Mouse (Mus musculus): ENCODE data around the gene Snx6. TPM values are rescaled to one million over a fixed set of nuclear protein-coding genes. Genes with fewer than 3 reads are reported as not detected.
"Not testable (repeated sequence)": the region's sequence is repeated elsewhere in the genome, so short reads cannot be mapped to it uniquely, and the experiment has no call there.

Snx6 gene
- polyA plus RNA-seq, 1 experiment from 2014 or later, result 44.0 TPM

- 78% methylated on average over 8 of the region's 8 CpGs for WGBS (ENCODE audit: insufficient replicate concordance)
These were observed 1.2 kb upstream of the Snx6 start for GRCm38 (mm10) chr12:54796516-54797195.

GRCm38 (mm10) chr12:54794392-54794791 lies 1.1 kb downstream of the Snx6 start:
- Histone ChIP-seq H3K9me3 (replicated peaks) (no peaks in the 10 kb centered on the region), H3K9ac (no peak overlapping the region), H3K36me3 (replicated peaks) (no peaks in the 10 kb centered on the region), H3K4me1 (replicated peaks) (peaks cover 42% of the 10 kb centered on the region), H3K27ac (replicated peaks) (no peak overlapping the region), H3K4me3 (replicated peaks) (peak overlapping the region; percentile 74), H3K27me3 (no peaks in the 10 kb centered on the region), H3K4me2 (peak overlapping the region; percentile 97)
- 40% methylated on average over 3 of the region's 3 CpGs for WGBS (ENCODE audit: insufficient replicate concordance)
- no peak for ATAC-seq (ENCODE audit: insufficient read depth)

More at GRCm38 (mm10) chr12:54796516-54797195, 1.2 kb upstream of the Snx6 start:
- Histone ChIP-seq H3K27me3 (no peaks in the 10 kb centered on the region), H3K4me3 (replicated peaks) (no peak overlapping the region), H3K9ac (no peak overlapping the region), H3K4me1 (replicated peaks) (peaks cover 27% of the 10 kb centered on the region), H3K4me2 (no peak overlapping the region), H3K9me3 (replicated peaks) (no peaks in the 10 kb centered on the region), H3K36me3 (replicated peaks) (no peaks in the 10 kb centered on the region), H3K27ac (replicated peaks) (no peak overlapping the region)
- no peak for ATAC-seq (ENCODE audit: insufficient read depth)

GRCm38 (mm10) chr12:54791465-54791864 lies 4.0 kb downstream of the Snx6 start:
- Histone ChIP-seq H3K9me3 (replicated peaks) (no peaks in the 10 kb centered on the region), H3K27ac (replicated peaks) (no peak overlapping the region), H3K4me3 (replicated peaks) (no peak overlapping the region), H3K27me3 (no peaks in the 10 kb centered on the region), H3K36me3 (replicated peaks) (no peaks in the 10 kb centered on the region), H3K4me2 (no peak overlapping the region), H3K4me1 (replicated peaks) (peaks cover 51% of the 10 kb centered on the region), H3K9ac (no peak overlapping the region)
- 73% methylated on average over 8 of the region's 8 CpGs for WGBS (ENCODE audit: insufficient replicate concordance)
- no peak for ATAC-seq (ENCODE audit: insufficient read depth)

GRCm38 (mm10) chr12:54789346-54790143 lies 6.0 kb downstream of the Snx6 start:
- Histone ChIP-seq H3K27ac (replicated peaks) (no peak overlapping the region), H3K4me1 (replicated peaks) (peaks cover 37% of the 10 kb centered on the region), H3K4me3 (replicated peaks) (no peak overlapping the region), H3K9me3 (replicated peaks) (no peaks in the 10 kb centered on the region), H3K36me3 (replicated peaks) (no peaks in the 10 kb centered on the region), H3K27me3 (no peaks in the 10 kb centered on the region), H3K9ac (no peak overlapping the region), H3K4me2 (peak overlapping the region; percentile 1; the same call in 1 of the 2 replicates)
- ATAC-seq (ENCODE audit: insufficient read depth), result peak; percentile 70
- 40% methylated on average over 11 of the region's 11 CpGs for WGBS (ENCODE audit: insufficient replicate concordance)

- ATAC-seq (ENCODE audit: insufficient read depth), result no peak
- 79% methylated on average over 12 of the region's 12 CpGs for WGBS (ENCODE audit: insufficient replicate concordance)
- Histone ChIP-seq H3K9me3 (replicated peaks) (no peaks in the 10 kb centered on the region), H3K9ac (no peak overlapping the region), H3K27ac (replicated peaks) (no peak overlapping the region), H3K4me3 (replicated peaks) (no peak overlapping the region), H3K27me3 (no peaks in the 10 kb centered on the region), H3K4me1 (replicated peaks) (no peaks in the 10 kb centered on the region), H3K4me2 (no peak overlapping the region), H3K36me3 (replicated peaks) (peaks cover 54% of the 10 kb centered on the region)
These were observed 31.9 kb downstream of the Snx6 start for GRCm38 (mm10) chr12:54763624-54764023.

GRCm38 (mm10) chr12:54760676-54761075 lies 34.8 kb downstream of the Snx6 start:
- Histone ChIP-seq H3K4me3 (replicated peaks) (no peak overlapping the region), H3K9me3 (replicated peaks) (no peaks in the 10 kb centered on the region), H3K9ac (no peak overlapping the region), H3K36me3 (replicated peaks) (peaks cover 43% of the 10 kb centered on the region), H3K4me1 (replicated peaks) (no peaks in the 10 kb centered on the region), H3K27ac (replicated peaks) (no peak overlapping the region), H3K27me3 (no peaks in the 10 kb centered on the region), H3K4me2 (no peak overlapping the region)
- ATAC-seq (ENCODE audit: insufficient read depth), result no peak
- 74% methylated on average over 1 of the region's 1 CpGs for WGBS (ENCODE audit: insufficient replicate concordance)

GRCm38 (mm10) chr12:54758846-54759245 lies 36.7 kb downstream of the Snx6 start:
- H3K9me3 ChIP-seq (replicated peaks), result no peaks in the 10 kb centered on the region
- no peak overlapping the region for H3K9ac ChIP-seq
- no peaks in the 10 kb centered on the region for H3K4me1 ChIP-seq (replicated peaks)
- H3K4me2 ChIP-seq, result no peak overlapping the region
- no peak for ATAC-seq (ENCODE audit: insufficient read depth)
- no peak overlapping the region for H3K4me3 ChIP-seq (replicated peaks)
- peaks cover 40% of the 10 kb centered on the region for H3K36me3 ChIP-seq (replicated peaks)
- H3K27ac ChIP-seq (replicated peaks), result no peak overlapping the region
- H3K27me3 ChIP-seq, result no peaks in the 10 kb centered on the region
- 89% methylated on average over 2 of the region's 2 CpGs for WGBS (ENCODE audit: insufficient replicate concordance)

GRCm38 (mm10) chr12:54748647-54749046 lies 46.9 kb downstream of the Snx6 start:
- Histone ChIP-seq H3K4me3 (replicated peaks) (no peak overlapping the region), H3K27ac (replicated peaks) (no peak overlapping the region), H3K27me3 (no peaks in the 10 kb centered on the region), H3K4me2 (no peak overlapping the region), H3K4me1 (replicated peaks) (no peaks in the 10 kb centered on the region), H3K9ac (no peak overlapping the region), H3K36me3 (replicated peaks) (peaks cover 40% of the 10 kb centered on the region), H3K9me3 (replicated peaks) (no peaks in the 10 kb centered on the region)
- no peak for ATAC-seq (ENCODE audit: insufficient read depth)
- WGBS (ENCODE audit: insufficient replicate concordance), result 76% methylated on average over 8 of the region's 8 CpGs

- H3K27ac ChIP-seq (replicated peaks); H3K27me3 ChIP-seq; H3K4me3 ChIP-seq (replicated peaks); H3K4me1 ChIP-seq (replicated peaks); H3K9me3 ChIP-seq (replicated peaks); H3K9ac ChIP-seq; H3K4me2 ChIP-seq; H3K36me3 ChIP-seq (replicated peaks): not testable (repeated sequence)
- WGBS (ENCODE audit: insufficient replicate concordance), result under 1% methylated on average over 11 of the region's 33 CpGs
- ATAC-seq (ENCODE audit: insufficient read depth), result peak; percentile 14
These were observed 56.8 kb downstream of the Snx6 start for GRCm38 (mm10) chr12:54738661-54739243.

- no CpG with 5 or more reads among the region's 21 CpGs for WGBS (ENCODE audit: insufficient replicate concordance)
- peak; percentile 87 for ATAC-seq (ENCODE audit: insufficient read depth)
- not testable (repeated sequence) for H3K27me3 ChIP-seq
These were observed 57.4 kb downstream of the Snx6 start for GRCm38 (mm10) chr12:54737891-54738660.

More at GRCm38 (mm10) chr12:54737891-54738660, 57.4 kb downstream of the Snx6 start:
- H3K36me3 ChIP-seq (replicated peaks); H3K27ac ChIP-seq (replicated peaks); H3K9me3 ChIP-seq (replicated peaks); H3K4me3 ChIP-seq (replicated peaks); H3K4me1 ChIP-seq (replicated peaks); H3K9ac ChIP-seq; H3K4me2 ChIP-seq: not testable (repeated sequence)

All from liver, embryonic 15.5 days (tissue).